Mouse (Mus musculus) liver, embryonic 15.5 days (tissue): ENCODE data around the gene Rbm42. TPM values are rescaled to one million over a fixed set of nuclear protein-coding genes. Genes with fewer than 3 reads are reported as not detected.

ENCODE experiments used
- ATAC-seq: fragments of 200-750 bp; cut with Nextera tagmentation; 2 replicates; pipeline ENCODE4 v1.8.0; 2017; ENCODE audit warnings: moderate number of reproducible peaks, mild to moderate bottlenecking, moderate library complexity; ENCODE audit not compliant: insufficient read depth
- H3K27ac ChIP-seq: fragments of 300-500 bp; sonication (generic); replicated peaks from 2 replicates; pipeline ENCODE4 v1.5.1; 2015; ENCODE audit warnings: mild to moderate bottlenecking, inconsistent platforms
- H3K27me3 ChIP-seq: fragments of 300-500 bp; sonication (generic); 2 replicates; pipeline ENCODE4 v1.6.1; 2015; ENCODE audit warnings: mild to moderate bottlenecking, inconsistent platforms
- H3K36me3 ChIP-seq: fragments of 300-500 bp; sonication (generic); replicated peaks from 2 replicates; pipeline ENCODE4 v1.6.1; 2015; ENCODE audit warnings: moderate library complexity, mild to moderate bottlenecking, inconsistent platforms
- H3K4me1 ChIP-seq: fragments of 300-500 bp; sonication (generic); replicated peaks from 2 replicates; pipeline ENCODE4 v1.6.1; 2015; ENCODE audit warnings: inconsistent platforms
- H3K4me2 ChIP-seq: fragments of 300-500 bp; sonication (generic); 2 replicates; pipeline ENCODE4 v1.6.1; 2015; ENCODE audit warnings: moderate library complexity, mild to moderate bottlenecking, inconsistent platforms
- H3K4me3 ChIP-seq: fragments of 300-500 bp; sonication (generic); replicated peaks from 2 replicates; pipeline ENCODE4 v1.5.1; 2015; ENCODE audit warnings: mild to moderate bottlenecking, inconsistent platforms
- H3K9ac ChIP-seq: fragments of 300-500 bp; sonication (generic); 2 replicates; pipeline ENCODE4 v1.6.1; 2015; ENCODE audit warnings: moderate library complexity, mild to moderate bottlenecking, inconsistent platforms
- H3K9me3 ChIP-seq: fragments of 300-500 bp; sonication (generic); replicated peaks from 2 replicates; pipeline ENCODE4 v1.6.1; 2016; ENCODE audit warnings: inconsistent platforms
- WGBS: fragments of 180-500 bp; shearing (Covaris S2); methylation state at CpG from one replicate; pipeline ENCODE4 v1.1.7; 2015; ENCODE audit warnings: mixed read lengths; ENCODE audit not compliant: insufficient replicate concordance; 5-methylcytosine and 5-hydroxymethylcytosine counted together
- polyA plus RNA-seq: library from polyadenylated mRNA; unstranded; fragments of >200 nt; fragmentation: Nextera tagmentation; extraction: Ambion mirVana; gene quantifications from 2 replicates; pipeline ENCODE4 v1.2.1, GENCODE M21; 2015

Gene Rbm42
- polyA plus RNA-seq, 1 experiment from 2014 or later = 49.4 TPM

DNA sequence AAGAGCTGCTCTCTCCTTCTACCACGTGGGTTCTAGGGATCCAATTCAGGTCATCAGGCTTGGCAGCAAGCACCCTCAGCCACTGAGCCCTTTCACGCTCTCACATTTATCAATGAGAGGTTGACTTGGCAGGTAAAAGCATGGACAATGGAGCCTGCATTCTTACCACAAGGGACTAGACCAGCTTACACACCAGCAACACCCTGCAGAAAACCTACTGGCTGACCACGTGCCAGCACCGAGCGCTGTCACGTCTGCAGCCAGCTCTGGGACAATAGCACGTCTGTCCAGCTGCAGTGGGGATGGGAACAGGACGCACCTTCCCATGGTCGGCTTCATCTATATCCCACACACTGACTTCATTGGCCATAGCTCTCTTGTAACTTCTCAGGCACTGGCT is 31.5 kb downstream of the Rbm42 start:
- Histone ChIP-seq H3K4me2 (no peak overlapping the region), H3K4me3 (no peak overlapping the region), H3K4me1 (peaks cover 21% of the 10 kb centered on the region), H3K27ac (no peak overlapping the region), H3K9ac (no peak overlapping the region), H3K36me3 (peaks cover 77% of the 10 kb centered on the region), H3K27me3 (no peaks in the 10 kb centered on the region), H3K9me3 (no peaks in the 10 kb centered on the region)
- ATAC-seq = no peak
- 89% methylated on average over 9 of the region's 9 CpGs for WGBS

DNA sequence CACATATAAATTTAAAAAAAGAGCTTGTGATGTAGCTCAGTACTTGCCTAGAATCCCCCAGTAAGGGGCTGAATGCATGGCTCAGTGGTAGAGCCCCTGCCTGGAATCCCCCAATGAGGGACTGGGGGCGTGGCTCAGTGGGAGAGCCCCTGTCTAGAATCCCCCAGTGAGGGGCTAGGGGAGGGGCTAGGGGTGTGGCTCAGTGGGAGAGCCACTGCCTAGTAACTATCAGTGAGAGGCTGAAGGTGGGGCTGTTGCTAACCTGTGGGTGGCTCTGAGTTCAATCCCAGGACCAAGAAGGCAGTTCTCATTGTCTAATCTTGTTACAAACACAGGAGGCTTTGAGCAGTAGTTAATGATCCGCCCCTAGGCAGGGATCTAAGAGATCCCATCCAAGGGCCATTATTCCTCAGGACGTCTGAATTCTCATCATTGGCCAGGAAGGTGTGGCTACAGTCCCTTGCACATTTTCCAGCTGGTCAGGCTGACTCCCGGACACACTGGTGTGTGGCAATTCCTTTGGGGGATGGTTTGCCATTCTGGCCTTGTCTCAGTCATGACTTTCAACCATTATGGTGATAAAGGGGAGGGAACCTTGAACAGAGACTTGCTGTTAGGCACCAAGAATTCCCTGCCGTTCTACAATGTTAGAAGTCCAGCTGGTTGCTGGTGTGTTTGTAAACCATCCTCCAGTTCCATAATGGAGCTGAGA is 34.9 kb downstream of the Rbm42 start:
- no peaks in the 10 kb centered on the region for H3K9me3 ChIP-seq
- H3K4me2 ChIP-seq = no peak overlapping the region
- H3K27me3 ChIP-seq = no peaks in the 10 kb centered on the region
- whole genome bisulfite sequencing = 52% methylated on average over 5 of the region's 5 CpGs
- ATAC-seq = no peak
- H3K36me3 ChIP-seq = peaks cover 47% of the 10 kb centered on the region
- H3K9ac ChIP-seq = no peak overlapping the region
- no peak overlapping the region for H3K27ac ChIP-seq
- no peak overlapping the region for H3K4me3 ChIP-seq
- peaks cover 15% of the 10 kb centered on the region for H3K4me1 ChIP-seq

DNA sequence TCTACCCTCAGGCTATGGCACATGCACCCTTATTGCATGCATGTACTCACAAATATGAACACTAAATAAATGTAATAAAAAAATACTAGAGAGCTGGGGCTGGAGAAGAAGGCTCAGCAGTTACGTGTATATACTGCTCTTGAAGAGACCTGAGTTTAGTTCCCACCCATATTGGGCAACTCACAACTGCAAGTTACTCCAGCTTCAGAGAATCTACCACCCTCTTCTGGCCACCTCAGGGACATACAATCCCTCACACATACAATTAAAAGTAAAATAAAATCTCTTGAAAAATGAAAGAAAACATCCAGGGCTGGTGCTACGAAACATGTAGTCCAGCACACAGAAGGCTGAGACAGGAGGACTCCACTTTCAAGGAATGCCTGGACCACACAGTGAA is 35.7 kb downstream of the Rbm42 start:
- ATAC-seq = no peak
- Histone ChIP-seq H3K9me3 (no peaks in the 10 kb centered on the region), H3K9ac (no peak overlapping the region), H3K27ac (no peak overlapping the region), H3K4me1 (peaks cover 15% of the 10 kb centered on the region), H3K4me2 (no peak overlapping the region), H3K36me3 (peaks cover 41% of the 10 kb centered on the region), H3K27me3 (no peaks in the 10 kb centered on the region), H3K4me3 (no peak overlapping the region)
- 42% methylated on average over 2 of the region's 2 CpGs for WGBS

DNA sequence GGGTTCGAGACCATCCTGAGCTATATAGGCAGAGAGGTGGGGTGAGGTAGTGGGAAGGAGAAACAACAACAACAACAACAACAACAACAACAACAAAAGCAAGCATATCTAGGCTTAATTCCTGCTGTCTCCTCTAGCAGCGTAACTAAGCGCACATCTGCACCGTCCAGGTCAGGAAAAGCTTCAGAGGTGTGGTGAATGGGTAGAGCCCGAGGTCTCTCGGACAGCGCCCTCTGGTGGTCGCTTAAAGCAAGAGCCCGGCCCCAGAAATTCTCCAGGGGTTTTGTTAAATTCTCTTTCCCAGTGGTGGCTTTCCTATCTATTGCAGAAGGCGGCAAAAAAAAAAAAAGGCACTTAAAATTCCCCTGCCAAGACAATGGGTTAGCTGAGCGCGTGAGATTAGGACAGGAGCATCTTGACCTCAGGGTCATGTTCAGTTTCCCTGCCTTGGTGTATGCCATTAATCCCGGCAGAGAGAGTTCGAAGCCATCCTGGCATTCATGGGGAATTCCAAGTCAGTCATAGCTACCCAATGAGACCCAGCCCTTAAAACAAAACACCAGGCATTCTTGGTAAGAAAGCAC is 36.5 kb downstream of the Rbm42 start:
- Histone ChIP-seq H3K4me3 (no peak overlapping the region), H3K9me3 (no peaks in the 10 kb centered on the region), H3K27ac (no peak overlapping the region), H3K36me3 (peaks cover 33% of the 10 kb centered on the region), H3K4me1 (peaks cover 15% of the 10 kb centered on the region), H3K9ac (no peak overlapping the region), H3K4me2 (no peak overlapping the region), H3K27me3 (no peaks in the 10 kb centered on the region; the same call in 1 of the 2 replicates)
- WGBS = 17% methylated on average over 14 of the region's 14 CpGs
- 0 out of 2 replicates have a peak, but pooled peaks have one; percentile 41 for ATAC-seq

DNA sequence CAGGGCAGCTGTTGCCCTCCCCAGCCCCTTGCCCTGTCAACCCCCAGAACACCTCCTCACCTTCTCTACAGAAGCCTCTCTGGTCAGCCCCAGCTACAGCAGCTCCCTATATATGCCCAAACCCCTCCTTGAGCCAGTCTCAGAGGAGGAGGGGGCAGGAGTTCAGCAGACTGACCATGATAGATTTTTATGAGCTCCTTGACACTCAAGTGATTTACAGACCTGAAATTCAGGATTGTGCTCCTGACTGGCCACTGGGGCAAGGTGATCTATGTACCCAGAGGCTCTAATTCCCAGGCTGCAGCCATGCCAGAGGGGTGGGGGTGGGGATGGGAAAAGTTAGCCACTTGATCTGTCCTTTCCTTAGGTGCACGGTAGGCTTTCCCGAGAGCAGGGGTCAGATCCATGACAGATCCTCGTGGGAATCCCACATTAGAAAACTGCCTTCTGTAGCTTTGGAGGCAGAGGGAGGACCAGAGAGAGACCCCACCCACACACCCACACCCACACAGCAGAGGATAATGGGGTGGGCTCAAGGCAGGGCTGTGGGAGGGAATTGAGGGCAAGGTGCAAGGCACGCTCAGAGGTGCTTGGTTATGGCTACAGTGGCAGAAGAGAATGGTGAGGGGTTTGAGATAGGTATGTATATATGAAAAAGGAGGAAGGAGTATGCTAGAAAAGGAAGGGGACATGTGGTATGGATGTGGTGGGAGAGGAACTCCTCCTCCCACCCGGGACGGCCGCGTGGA is 37.3 kb downstream of the Rbm42 start, which contains the start of gene Upk1a:
TSS of gene Upk1a (minus strand) at position 194 of the 749 bp plus-strand sequence.
- no peak for ATAC-seq
- no peak within 1 kb of the TSS for H3K4me2 ChIP-seq
- WGBS = 58% methylated on average over 8 of the region's 8 CpGs

DNA sequence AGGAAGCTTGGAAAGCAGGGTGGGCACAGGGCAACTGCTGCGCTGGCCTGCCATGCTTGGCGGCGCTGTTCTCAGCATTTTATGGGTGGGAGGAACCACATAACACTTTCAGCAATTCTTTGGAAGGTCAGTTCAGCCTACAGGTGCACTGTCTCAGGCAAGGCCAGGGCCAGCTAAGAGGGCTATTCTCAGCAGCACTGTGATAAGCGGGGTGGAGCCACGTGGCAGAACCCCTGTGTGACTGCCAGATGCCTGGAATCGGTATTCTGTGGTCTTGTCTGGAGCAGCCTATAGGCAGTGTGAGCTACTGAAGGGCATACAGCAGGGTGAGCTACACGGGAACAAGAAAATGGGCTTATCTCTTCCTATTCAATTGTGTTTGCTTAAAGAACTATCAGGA is 40.1 kb downstream of the Rbm42 start:
- H3K27me3 ChIP-seq = no peaks in the 10 kb centered on the region; the same call in 1 of the 2 replicates
- H3K4me1 ChIP-seq = peaks cover 5% of the 10 kb centered on the region
- no peaks in the 10 kb centered on the region for H3K36me3 ChIP-seq
- H3K9ac ChIP-seq = no peak overlapping the region
- H3K27ac ChIP-seq = no peak overlapping the region
- WGBS = 37% methylated on average over 7 of the region's 7 CpGs
- H3K4me3 ChIP-seq = no peak overlapping the region
- H3K4me2 ChIP-seq = no peak overlapping the region
- ATAC-seq = no peak
- no peaks in the 10 kb centered on the region for H3K9me3 ChIP-seq

More for the DNA sequence above, 37.3 kb downstream of the Rbm42 start, which contains the start of gene Upk1a:
- H3K9ac ChIP-seq = no peak within 1 kb of the TSS
- H3K4me1 ChIP-seq = peaks cover 15% of the 10 kb centered on the region
- H3K27ac ChIP-seq = no peak within 1 kb of the TSS
- no peaks in the 10 kb centered on the region; the same call in 1 of the 2 replicates for H3K27me3 ChIP-seq
- H3K36me3 ChIP-seq = peaks cover 26% of the 10 kb centered on the region
- H3K4me3 ChIP-seq = no peak within 1 kb of the TSS
- H3K9me3 ChIP-seq = no peaks in the 10 kb centered on the region

DNA sequence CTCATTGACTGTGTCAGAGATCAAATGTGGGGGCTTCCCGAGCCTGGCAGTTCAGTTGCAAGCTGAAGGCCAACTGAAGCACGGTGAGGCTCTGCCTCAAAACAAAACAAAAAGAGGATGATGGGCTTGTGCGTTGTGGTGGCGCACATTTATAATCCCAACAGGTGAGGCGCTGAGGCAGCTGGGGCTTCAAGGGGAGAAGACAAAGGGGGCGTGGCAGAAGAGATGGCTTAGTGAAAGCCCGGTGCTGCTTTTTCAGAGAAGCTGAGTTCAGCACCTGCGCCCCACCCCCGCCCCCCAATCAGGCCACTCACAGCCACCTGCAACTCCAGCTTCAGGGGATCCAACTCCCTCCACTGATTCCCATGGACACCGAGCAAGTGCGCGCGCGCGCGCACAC is 41.6 kb downstream of the Rbm42 start:
- no peaks in the 10 kb centered on the region for H3K36me3 ChIP-seq
- no peak overlapping the region for H3K4me2 ChIP-seq
- no peak for ATAC-seq
- no peak overlapping the region for H3K9ac ChIP-seq
- H3K4me3 ChIP-seq = no peak overlapping the region
- H3K4me1 ChIP-seq = no peaks in the 10 kb centered on the region
- 57% methylated on average over 16 of the region's 16 CpGs for WGBS
- H3K9me3 ChIP-seq = no peaks in the 10 kb centered on the region
- H3K27ac ChIP-seq = no peak overlapping the region
- no peaks in the 10 kb centered on the region; the same call in 1 of the 2 replicates for H3K27me3 ChIP-seq

DNA sequence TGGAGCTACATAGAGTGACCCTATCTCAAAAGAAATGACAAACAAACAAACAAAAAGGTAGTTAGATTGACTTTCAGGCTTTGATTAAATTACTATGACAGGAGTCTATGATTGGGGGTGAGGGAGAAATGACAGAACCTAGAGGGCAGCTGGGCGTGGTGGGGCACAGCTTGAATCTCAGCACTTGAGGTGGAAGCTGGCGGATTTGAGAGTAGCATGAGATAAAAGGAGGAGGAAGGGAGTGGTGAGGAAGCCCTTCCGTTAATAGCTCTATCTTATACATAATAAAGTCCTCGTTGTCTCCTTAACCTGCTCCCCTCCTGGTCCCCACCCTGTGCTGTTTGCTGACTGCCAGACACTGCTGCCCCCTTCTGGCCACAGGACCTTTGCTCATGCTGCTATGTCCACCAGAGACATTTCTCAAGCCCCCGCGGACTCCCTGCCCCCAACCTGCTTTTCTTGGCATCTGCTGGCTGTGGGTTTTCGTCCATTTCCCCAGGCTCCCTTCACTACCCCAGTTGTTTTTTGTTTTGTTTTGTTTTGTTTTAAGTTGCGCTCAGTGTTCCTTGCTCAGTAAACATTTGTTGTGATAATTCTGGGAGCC is 42.3 kb downstream of the Rbm42 start:
- no peaks in the 10 kb centered on the region; the same call in 1 of the 2 replicates for H3K27me3 ChIP-seq
- H3K27ac ChIP-seq = no peak overlapping the region
- no peak for ATAC-seq
- 14% methylated on average over 8 of the region's 8 CpGs for WGBS
- no peaks in the 10 kb centered on the region for H3K9me3 ChIP-seq
- no peak overlapping the region for H3K4me3 ChIP-seq
- no peak overlapping the region for H3K9ac ChIP-seq
- H3K4me1 ChIP-seq = no peaks in the 10 kb centered on the region
- H3K36me3 ChIP-seq = no peaks in the 10 kb centered on the region
- no peak overlapping the region for H3K4me2 ChIP-seq

DNA sequence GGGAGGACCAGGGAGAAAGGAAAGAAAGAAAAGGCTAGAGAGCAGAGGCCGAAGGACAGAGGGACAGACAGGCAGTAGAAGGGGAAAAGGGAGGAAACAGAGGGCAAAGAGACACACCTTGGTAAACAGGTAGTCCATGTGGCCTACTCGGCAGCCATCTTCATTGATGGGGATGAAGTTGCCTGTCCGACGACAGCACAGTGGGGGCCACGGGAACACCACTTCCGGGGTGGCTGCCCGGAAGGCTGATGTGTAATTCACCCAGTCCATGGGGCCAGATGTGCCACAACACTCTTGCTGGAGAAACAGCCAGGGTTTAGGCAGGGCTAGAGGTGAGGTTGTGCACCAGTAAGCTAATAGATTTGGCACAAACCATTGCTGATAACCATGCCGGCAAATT is 45.2 kb downstream of the Rbm42 start:
- ATAC-seq = no peak
- H3K9ac ChIP-seq = no peak overlapping the region
- H3K9me3 ChIP-seq = no peaks in the 10 kb centered on the region
- WGBS = 59% methylated on average over 8 of the region's 8 CpGs
- no peak overlapping the region for H3K4me3 ChIP-seq
- H3K27me3 ChIP-seq = no peaks in the 10 kb centered on the region; the same call in 1 of the 2 replicates
- no peak overlapping the region for H3K4me2 ChIP-seq
- H3K36me3 ChIP-seq = no peaks in the 10 kb centered on the region
- peaks cover 6% of the 10 kb centered on the region for H3K4me1 ChIP-seq
- H3K27ac ChIP-seq = no peak overlapping the region

DNA sequence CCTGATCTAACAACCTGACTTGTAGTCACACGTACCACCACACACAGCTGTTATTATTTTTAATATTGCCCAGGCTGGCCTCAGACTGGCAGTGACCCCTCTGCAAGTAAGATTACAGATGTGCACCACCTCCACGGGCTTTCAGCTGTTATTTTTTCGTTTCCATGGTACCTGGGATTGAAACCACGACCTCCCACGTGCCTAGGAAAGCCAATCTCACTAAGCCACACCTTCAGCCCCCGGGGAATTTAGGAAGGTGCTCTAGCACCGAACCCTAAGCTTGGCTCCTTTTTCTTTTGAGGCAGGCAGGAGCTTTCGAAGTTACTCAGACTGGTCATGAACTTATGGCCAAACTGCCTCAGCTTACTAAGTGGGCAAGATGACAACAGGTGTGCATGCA is 45.7 kb downstream of the Rbm42 start:
- peaks cover 11% of the 10 kb centered on the region for H3K4me1 ChIP-seq
- no peak overlapping the region for H3K9ac ChIP-seq
- no peak overlapping the region for H3K4me2 ChIP-seq
- no peaks in the 10 kb centered on the region for H3K9me3 ChIP-seq
- H3K27me3 ChIP-seq = no peaks in the 10 kb centered on the region; the same call in 1 of the 2 replicates
- H3K4me3 ChIP-seq = no peak overlapping the region
- no peaks in the 10 kb centered on the region for H3K36me3 ChIP-seq
- no peak overlapping the region for H3K27ac ChIP-seq
- WGBS = 47% methylated on average over 8 of the region's 8 CpGs
- ATAC-seq = no peak

DNA sequence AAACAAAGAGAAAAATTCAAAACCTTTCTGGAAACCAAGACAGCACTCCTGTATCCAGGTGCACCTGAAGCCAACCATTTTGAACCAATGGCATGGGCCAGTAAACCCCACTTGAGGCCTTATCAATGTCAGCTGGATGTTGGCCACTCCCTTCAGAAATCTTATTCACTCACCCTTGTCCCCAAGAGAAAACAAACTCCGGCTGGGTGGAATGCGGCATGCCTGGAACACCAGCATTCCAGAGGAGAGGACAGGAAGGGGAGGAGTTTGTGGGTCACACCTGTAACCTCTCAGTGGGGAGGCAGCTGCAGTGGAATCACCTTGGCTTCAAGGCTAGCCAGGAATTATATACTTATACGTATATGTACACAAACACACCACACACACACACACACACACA is 47.5 kb downstream of the Rbm42 start:
- H3K9me3 ChIP-seq = no peaks in the 10 kb centered on the region
- 46% methylated on average over 3 of the region's 3 CpGs for WGBS
- peaks cover 11% of the 10 kb centered on the region for H3K4me1 ChIP-seq
- H3K36me3 ChIP-seq = no peaks in the 10 kb centered on the region
- H3K9ac ChIP-seq = no peak overlapping the region
- H3K27me3 ChIP-seq = peaks cover under 1% of the 10 kb centered on the region; the same call in 1 of the 2 replicates
- H3K27ac ChIP-seq = no peak overlapping the region
- no peak overlapping the region for H3K4me2 ChIP-seq
- no peak overlapping the region for H3K4me3 ChIP-seq
- ATAC-seq = no peak
